Mouse (Mus musculus) gastrocnemius, adult 2 months (tissue): Measurements from ENCODE around the gene Ttc37. TPM values are rescaled to one million over a fixed set of nuclear protein-coding genes. Genes with fewer than 3 reads are reported as not detected.
A peak's percentile ranks its signal among the peaks of the same experiment; 100 is the strongest.

ENCODE experiments used
- DNase-seq: peaks from one replicate; pipeline ENCODE4 v3.0.0; 2022
- H3K27ac ChIP-seq: fragments of 200-600 bp; 2 replicates; pipeline ENCODE4 v1.8.1; 2022; ENCODE audit warnings: mild to moderate bottlenecking
- H3K4me3 ChIP-seq: fragments of 200-600 bp; 2 replicates; pipeline ENCODE4 v1.8.1; 2022; ENCODE audit warnings: mild to moderate bottlenecking, moderate library complexity
- CTCF ChIP-seq: fragments of 200-600 bp; IDR thresholded peaks from 2 replicates; pipeline ENCODE4 v1.8.1; 2022; ENCODE audit warnings: antibody characterized with exemption, mild to moderate bottlenecking, moderate library complexity
- intact Hi-C: fragments of 180-260 bp; cut with DNase I; formaldehyde crosslinking; loops from one replicate; pipeline ENCODE4 v1.15.1; 2025
- total RNA-seq, 2 experiments: library from RNA; stranded (reverse); gene quantifications; 2 replicates each; pipeline ENCODE4 v1.2.3; 2021

The Ttc37 gene
- total RNA-seq, 2 experiments from 2014 or later = 12.8 to 16.7 TPM

DNA sequence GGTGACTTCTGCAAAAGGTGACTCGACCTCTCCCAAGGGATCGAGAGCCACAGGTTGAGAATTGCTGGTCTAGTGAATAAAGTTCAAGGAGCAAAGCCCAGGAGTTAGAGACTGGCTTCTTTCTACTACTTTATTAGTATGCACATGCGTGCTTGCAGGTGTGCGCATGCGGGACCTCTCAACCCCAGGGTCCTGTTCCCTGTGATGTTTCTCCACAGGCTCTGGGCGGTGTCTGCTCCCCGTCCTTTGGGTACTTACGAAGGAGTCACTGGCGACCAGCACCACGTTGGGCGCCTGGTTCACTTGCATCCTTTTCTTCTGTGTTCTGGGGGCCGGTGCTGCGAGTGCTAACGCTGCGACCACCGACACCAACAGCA, 430 bp upstream of the Ttc37 start:
- peak overlapping the region; percentile 83 for H3K4me3 ChIP-seq
- peak overlapping the region; percentile 94 for H3K27ac ChIP-seq
- peak; percentile 67 for DNase-seq
- TF ChIP-seq CTCF = no peak
- intact Hi-C loops = loop anchor here (2.0 kb wide), 2 partner anchors 79 to 155 kb away; partner anchors contain the start of genes Rfesd and Rhobtb3

DNA sequence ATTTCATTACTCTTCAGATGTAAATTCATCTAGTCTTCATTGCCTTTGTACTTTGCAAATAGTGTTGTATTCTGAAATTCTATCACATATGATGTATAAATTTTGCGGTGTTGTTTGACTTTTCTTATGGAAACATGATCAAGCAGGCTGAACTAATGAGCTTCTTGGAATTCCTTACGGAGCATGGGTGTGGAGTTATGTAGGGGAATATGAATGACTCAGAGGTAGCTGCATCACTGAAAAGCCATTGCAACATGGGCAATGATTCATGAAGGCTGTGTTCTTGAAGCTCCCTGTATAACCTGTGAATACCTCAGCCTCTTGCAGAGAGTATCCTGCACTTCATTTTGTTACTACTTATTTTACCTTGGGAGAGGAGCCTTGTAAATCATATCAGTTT, 3.5 kb downstream of the Ttc37 start:
- intact Hi-C loops = loop anchor here (5.0 kb wide), 1 partner anchor 40 kb away; no protein-coding TSS in a partner anchor
- Histone ChIP-seq H3K27ac (no peak overlapping the region), H3K4me3 (no peak overlapping the region)
- TF ChIP-seq CTCF = no peak
- DNase-seq = no peak

DNA sequence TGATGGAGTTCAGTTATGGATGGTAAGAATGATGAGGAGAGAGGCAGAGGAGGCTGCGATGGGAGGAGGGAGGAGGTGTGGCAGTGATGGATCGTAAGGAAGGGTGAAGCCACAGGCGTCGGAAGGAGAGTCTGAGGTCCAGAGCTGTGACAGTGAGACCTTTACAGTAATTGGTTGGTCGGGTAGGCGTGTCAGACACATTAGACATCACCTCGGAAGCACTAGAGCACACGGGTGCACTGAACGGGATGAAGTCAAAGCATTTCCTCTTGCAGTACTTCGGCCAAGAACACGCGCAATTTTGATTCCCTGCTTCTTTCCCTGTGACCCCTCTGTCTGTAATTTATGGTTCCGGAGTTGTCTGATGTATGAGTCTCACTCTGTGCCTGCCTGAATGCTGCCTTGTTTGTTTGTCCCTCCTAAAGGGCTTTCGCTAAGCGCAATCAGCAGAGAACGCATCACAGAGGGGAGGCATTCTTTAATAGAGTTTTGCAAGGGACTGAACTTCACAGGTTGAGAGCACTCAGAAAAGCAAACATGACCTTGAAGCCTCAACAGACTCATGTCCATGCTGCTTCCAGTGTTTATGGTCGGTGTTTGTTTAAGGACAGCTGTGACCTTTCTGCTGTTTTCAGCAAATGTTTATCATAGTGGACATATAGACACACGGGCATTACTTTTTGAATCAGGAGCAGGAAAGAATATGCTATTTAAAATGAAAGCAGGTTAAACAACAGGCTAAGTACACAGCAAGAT, 10.7 kb downstream of the Ttc37 start:
- DNase-seq = no peak

DNA sequence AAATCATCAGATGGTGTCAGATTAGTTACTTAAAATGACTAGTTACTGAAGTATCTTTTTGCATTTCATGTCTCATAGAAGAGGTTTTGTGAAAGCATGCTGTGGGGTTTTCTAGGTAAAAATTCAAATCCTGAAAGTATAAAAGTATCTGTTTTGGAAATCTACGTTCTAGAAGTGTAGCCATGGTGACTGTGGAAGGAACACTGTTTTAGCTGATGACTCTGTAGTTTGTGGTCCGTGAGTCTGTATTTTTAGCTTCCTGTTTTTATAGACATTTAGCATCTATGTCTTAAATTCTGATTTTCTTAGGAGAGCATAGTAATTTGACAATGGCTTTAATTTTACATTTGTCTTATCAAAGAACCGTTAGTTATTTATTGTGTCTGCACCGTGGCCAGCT, 30.3 kb downstream of the Ttc37 start:
- intact Hi-C loops = loop anchor here (10.0 kb wide), 1 partner anchor 1384 kb away; no protein-coding TSS in a partner anchor

More for the DNA sequence above, 10.7 kb downstream of the Ttc37 start:
- H3K4me3 ChIP-seq = no peak overlapping the region
- TF ChIP-seq CTCF = no peak
- intact Hi-C loops = no loop called here
- no peak overlapping the region for H3K27ac ChIP-seq

DNA sequence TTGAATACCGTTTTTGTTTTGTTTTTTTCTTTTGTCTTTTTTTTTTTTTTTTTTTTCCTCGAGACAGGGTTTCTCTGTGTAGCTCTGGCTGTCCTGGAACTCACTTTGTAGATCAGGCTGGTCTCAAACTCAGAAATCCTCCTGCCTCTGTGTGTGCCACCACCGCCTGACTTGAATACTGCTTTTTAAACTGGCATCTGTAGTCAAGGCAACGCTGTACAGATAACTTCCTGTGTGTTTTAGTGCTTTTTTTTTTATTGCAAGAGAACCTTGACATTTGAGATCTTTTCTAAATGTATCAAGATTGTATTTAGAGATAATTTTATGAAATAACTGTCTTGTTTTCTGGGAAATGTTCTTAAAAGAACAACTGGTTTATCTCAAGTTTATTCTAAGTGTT, 33.9 kb downstream of the Ttc37 start:
- Histone ChIP-seq H3K4me3 (no peak overlapping the region), H3K27ac (no peak overlapping the region)
- no peak for TF ChIP-seq CTCF
- DNase-seq = no peak
- intact Hi-C loops = loop anchor here (10.0 kb wide), 1 partner anchor 1408 kb away; no protein-coding TSS in a partner anchor

More for the DNA sequence above, 30.3 kb downstream of the Ttc37 start:
- Histone ChIP-seq H3K27ac (no peak overlapping the region), H3K4me3 (no peak overlapping the region)
- DNase-seq = no peak
- no peak for TF ChIP-seq CTCF

DNA sequence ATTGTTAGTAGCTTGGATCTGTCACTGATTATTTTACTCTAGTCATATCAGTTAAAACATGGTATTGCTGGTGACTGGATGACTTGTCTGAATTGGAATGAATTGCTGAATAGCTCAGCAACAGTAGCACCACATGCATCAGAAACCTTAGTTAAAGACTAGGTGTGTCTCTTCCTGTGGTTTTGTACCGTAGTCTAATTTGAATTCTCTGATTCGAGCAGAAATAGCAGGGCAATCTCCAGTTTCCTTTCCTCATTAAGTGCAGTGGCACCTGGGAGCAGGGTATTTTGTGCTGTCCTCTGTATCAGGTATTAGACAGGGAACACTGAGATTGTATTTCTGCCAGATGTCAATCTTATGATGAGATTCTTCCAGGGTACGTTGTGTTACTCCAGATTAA, 40.3 kb downstream of the Ttc37 start:
- no peak for TF ChIP-seq CTCF
- intact Hi-C loops = loop anchor here (10.0 kb wide), 1 partner anchor 1414 kb away; no protein-coding TSS in a partner anchor

DNA sequence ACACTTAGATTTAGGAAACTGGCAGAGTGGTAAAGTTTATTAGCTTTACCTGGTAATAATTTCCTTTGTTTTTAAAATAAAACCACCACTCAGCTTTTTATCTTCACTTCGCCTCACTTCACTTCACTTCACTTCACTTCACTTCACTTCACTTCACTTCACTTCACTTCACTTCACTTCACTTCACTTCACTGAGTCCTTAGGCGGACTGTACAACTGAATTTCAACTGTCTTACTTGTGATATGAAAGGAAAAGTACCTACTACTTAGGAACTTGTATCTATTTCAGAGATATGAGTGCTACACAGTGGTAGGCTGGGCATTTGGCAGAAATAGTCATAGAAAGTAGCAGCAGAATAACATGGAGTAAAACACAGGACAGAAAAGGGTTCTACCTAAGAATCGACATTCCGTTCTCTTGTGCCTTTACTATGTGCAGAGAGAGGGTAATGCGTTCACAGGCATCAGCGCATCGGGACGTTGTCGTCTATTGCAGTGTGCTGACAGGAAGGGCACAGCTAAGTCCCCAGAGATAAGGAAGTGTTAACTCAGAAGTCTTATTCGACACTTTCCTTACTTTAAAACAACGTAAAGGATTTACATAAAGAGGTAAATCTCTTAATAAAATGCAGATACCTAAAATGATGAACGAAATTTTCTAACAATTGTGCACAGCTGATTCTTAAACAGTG, 42.7 kb downstream of the Ttc37 start:
- no peak for TF ChIP-seq CTCF
- no peak overlapping the region for H3K4me3 ChIP-seq
- DNase-seq = no peak
- intact Hi-C loops = loop anchor here (5.0 kb wide), 1 partner anchor 39 kb away; no protein-coding TSS in a partner anchor
- no peak overlapping the region for H3K27ac ChIP-seq

More for the DNA sequence above, 40.3 kb downstream of the Ttc37 start:
- DNase-seq = no peak
- H3K27ac ChIP-seq = no peak overlapping the region
- H3K4me3 ChIP-seq = no peak overlapping the region

DNA sequence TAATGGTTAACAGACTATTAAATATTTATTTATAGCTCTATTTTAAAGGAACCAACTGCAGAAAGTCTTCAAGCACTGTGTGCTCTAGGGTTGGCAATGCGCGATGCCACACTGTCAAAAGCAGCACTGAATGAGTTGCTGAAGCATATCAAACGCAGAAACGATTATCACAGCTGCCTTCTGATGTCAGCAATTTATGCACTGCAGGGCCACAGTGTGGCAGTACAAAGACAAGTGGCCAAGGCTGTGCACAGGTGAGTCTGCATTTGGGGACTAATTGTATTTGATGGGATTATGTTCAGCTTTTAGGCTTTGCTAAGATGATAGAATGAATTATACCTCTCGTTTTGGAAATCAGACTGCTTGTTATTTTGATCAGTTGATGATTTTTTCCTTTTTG, 51.9 kb downstream of the Ttc37 start:
- intact Hi-C loops = no loop called here
- Histone ChIP-seq H3K4me3 (no peak overlapping the region), H3K27ac (no peak overlapping the region)
- no peak for TF ChIP-seq CTCF
- DNase-seq = no peak

DNA sequence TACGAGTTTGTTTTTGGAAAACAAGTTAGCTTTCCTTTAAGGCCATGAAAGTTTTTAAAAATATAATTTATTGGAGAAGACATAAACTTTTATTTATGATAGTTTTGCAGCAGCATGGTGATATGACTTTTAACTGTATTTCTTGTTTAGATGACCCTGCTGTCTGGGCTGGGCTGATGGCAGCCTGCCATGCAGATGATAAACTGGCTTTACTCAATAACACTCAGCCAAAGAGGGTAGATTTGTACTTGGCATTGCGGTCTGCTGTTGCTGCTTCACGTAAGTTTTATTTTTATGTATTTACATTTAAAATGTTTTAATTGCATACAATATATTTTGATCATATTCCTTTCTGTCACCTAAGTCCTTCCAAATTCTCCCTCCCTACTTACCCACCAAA, 58.6 kb downstream of the Ttc37 start:
- no peak for DNase-seq

DNA sequence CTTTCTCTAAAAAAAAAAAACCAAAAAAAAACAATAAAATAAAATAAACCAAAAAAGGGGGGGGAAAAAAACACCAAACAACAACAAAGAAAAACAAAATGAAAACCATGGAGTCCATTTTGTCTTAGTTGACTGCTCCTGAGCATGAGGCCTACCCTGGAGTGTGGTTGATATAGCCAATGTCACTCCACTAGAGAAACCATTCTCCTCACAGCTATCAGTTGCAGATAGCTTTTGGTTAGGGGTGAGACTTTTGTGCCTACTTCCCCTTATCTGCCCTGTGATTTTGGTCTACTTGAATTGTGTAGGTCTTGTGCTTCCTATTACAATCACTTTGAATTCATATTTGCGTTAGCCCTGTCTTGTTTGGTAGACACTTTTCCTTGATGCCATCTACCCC, 59.0 kb downstream of the Ttc37 start:
- Histone ChIP-seq H3K27ac (no peak overlapping the region), H3K4me3 (no peak overlapping the region)
- no peak for TF ChIP-seq CTCF
- intact Hi-C loops = no loop called here
- no peak for DNase-seq

More for the DNA sequence above, 58.6 kb downstream of the Ttc37 start:
- TF ChIP-seq CTCF = no peak
- no peak overlapping the region for H3K27ac ChIP-seq
- intact Hi-C loops = no loop called here
- H3K4me3 ChIP-seq = no peak overlapping the region

DNA sequence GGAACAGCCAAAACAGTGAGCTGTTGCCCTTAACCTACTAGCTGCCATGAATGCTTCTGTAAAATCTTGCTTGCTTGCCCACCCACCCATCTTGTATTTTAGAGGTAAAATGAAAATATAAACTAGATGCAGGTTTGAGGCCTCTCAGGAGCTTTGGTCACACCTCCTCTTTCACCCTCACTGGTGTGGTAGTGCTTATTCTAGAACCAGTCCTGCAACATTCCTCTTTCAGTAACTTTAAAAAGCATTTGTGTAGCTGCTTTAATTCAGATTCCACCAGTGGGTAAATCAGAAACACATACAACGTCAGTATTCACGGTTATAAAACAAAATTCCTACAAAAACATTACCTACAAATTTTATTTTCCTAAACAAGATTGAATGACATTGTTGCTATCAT, 62.1 kb downstream of the Ttc37 start:
- TF ChIP-seq CTCF = no peak
- H3K27ac ChIP-seq = no peak overlapping the region
- H3K4me3 ChIP-seq = no peak overlapping the region
- intact Hi-C loops = no loop called here
- DNase-seq = no peak

DNA sequence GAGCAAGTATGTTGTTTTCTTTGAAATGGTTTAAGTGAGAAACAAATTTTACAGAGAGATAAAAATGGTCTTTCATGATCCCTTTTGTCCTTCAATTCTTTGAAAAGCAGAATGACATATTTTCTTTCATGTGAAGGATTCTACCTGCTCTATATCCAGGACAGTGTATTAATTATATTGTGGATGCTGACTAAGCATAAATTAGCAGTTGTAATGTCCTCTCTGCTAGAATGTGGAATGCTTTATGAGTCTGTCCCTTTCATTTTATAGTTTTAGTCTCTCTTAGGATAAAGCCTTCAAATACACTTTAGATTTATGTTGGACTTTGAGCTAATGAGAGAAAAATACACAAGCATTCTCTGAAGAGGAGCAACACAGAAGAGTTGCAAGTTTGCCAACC, 75.8 kb downstream of the Ttc37 start:
- Histone ChIP-seq H3K4me3 (no peak overlapping the region), H3K27ac (no peak overlapping the region)
- TF ChIP-seq CTCF = no peak
- no peak for DNase-seq
- intact Hi-C loops = no loop called here

DNA sequence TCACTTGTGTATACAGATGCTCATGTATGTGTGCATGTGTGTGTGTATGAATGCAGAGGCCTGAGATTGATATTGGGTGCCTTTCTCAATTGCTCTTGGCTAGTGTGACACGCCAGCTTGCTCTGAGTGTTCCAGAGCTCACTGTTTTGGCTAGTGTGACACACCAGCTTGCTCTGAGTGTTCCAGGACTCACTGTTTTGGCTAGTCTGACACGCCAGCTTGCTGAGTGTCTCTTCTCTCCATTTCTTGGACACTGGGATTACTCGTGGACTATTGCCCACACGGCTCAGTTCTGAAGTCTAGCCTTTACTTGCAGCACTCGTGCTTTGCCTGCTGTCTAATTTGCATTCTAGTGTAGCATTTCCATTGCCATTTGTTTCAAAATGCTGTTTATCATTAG, 80.2 kb downstream of the Ttc37 start:
- intact Hi-C loops = no loop called here
- TF ChIP-seq CTCF = no peak
- Histone ChIP-seq H3K4me3 (no peak overlapping the region), H3K27ac (no peak overlapping the region)
- no peak for DNase-seq
